Mouse (Mus musculus) forelimb bud, embryonic 11.5 days (tissue): ENCODE results near the gene Def8.
"Not testable (repeated sequence)": the region's sequence is repeated elsewhere in the genome, so short reads cannot be mapped to it uniquely, and the experiment has no call there.

ENCODE experiments used
- DNase-seq: peaks from one replicate; pipeline ENCODE4 v3.0.0-alpha.2; 2012; ENCODE audit warnings: low read depth, low spot score

Def8 gene

DNA sequence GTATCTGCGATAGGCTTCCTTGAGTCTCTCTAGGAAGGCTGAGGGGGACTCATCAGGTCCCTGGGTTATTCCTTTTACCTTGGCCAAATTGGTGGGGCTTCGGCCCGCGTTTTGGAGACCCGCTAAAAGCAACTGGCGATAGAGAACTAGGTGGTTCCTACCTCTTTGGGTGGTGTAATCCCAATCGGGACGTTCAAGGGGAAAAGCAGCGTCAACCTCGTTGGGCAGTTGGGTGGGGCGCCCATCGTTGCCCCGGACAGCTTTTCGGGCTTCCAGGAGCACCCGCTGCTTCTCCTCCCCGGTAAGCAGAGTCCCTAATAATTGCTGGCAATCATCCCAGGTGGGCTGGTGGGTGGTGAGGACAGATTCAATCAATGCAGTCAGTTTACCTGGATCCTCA, 9.1 kb downstream of the Def8 start:
- DNase-seq, result no peak

DNA sequence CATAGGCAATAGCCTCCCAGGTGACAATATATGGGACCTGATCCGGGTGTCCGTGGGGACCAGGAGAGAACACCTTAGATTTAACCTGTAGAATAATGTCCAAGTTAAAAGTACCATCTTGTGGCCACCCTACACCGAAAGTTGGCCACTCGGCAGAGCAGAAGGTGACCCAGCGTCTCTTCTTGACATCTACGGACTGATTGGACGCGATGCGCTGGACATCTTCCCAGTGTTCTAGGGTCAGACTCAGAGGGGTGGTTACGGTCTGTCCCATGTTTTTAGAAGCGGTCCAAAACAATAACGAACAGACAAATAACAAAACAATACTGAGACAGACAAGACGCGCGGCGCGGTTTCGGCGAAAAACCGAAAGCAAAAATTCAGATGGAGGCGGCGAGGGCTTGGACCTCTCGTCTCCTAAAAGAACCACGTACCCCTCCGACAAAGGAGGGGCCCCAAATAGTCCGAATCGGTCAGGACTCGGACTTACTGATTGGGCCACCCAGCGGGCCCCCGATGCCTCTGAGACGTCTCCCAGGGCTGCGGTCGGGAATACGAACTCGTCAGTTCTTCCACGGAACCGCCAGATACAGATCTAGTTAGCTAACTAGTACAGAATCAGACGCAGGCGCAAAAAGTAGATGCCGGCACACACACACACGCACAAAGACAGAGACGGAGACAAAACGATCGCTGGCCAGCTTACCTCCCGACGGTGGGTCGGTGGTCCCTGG, 10.1 kb downstream of the Def8 start:
- DNase-seq, result not testable (repeated sequence)

DNA sequence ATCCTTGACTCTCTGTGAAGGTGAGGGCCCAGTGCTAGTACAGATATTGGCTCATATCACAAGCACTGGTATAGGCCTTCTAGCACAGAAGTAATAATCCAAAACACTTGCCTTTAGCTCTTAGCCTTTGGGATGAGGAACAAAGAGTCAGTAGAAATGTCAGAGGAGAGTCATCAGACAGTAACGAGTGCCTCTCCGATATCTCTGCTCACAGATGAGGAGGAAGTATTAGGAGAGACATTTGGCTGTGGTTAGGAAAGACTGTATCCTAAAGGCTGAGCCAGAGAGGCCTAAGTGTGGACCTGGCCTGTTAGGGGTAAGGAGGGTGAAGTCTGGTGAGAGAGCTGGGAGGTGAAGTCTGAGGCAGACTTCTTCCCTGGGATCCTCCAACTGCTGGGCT, 18.5 kb downstream of the Def8 start:
- DNase-seq, result no peak

DNA sequence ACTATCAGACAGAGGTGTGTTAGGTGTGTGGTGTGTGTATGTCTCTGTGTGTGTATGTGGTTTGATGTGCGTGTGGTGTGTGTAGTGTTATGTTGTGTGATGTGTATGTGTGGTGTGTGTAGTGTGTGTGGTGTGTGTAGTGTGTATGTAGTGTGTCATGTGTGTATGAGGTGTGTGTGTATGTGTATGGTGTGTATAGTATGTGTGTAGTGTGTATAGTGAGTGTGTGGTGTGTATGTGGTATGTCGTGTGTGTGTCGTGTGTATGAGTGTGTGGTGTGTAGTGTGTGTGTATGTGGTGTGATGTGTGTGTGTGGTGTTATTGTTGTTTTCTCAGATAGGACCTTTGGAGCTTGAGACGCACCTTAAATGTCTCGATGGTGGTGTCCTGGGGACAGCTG, 19.0 kb downstream of the Def8 start:
- DNase-seq, result no peak

DNA sequence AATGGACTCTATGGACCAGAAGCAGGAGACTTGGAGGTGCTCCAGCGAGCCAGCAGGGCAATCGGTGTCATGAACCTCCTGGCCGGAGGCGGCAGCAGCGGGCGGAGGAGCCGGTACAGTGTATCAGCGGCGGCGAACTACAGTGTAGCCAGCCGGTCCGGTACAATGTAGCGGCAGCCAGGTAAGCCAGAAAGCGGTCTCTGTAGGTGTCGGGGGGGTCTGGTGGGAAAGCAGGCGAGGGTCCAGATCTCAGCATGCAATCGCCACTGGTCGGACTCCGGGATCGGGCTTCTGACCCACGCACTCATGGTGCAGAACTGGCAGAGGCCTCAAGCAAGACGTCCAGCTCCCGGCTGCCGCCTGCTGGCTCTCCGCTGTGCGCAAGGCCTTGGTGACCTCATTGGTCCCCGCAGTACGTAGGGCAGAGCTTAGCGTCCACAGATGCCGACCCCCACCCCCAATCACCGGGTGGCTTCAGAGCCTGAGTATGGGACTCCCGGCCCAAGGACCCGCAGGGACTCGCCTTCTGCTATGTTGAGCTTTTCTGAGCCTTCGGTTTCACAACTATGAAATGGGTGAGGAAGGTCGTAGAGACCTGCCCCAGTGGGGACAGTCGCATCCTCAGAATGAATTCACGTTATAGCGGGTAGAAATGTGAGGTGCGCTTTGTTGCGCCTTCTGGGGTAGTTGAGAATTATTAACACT, 19.7 kb downstream of the Def8 start:
- peak; percentile 91 for DNase-seq

DNA sequence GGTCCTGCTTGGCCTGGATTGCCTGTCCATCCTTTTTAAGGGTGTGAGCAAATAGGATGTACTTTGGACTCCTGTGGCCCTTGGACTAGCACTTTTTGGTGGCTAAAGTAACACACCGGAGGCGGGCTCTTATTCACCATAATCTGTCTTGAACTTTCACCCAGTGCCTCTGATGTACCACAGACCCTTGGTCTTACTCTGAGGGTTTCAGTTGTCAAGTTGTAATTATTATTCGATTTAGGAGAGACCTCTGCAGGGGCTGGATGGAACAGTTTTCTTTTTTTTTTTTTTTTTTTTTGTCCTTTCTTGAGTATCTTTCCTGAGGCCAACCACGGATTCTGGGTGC, 20.2 kb downstream of the Def8 start:
- peak; percentile 8 for DNase-seq

DNA sequence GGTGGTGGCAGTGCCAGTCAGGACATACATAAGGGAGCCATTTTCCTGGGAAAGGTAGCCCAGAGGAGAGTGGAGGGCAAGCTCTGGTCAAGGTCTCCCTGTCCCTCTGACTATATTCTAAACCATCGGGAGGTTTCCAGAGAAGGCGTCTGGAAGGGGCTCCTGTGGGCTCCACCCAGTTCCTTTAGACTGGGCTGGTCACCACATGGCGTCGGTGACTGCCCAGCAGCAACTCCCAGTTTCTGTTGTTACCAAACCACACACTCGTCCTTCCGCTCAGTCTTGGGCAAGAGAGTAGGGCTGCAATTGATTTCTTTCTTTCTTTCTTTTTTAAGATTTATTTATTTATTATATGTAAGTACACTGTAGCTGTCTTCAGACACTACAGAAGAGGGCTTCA, 20.8 kb downstream of the Def8 start:
- no peak for DNase-seq

DNA sequence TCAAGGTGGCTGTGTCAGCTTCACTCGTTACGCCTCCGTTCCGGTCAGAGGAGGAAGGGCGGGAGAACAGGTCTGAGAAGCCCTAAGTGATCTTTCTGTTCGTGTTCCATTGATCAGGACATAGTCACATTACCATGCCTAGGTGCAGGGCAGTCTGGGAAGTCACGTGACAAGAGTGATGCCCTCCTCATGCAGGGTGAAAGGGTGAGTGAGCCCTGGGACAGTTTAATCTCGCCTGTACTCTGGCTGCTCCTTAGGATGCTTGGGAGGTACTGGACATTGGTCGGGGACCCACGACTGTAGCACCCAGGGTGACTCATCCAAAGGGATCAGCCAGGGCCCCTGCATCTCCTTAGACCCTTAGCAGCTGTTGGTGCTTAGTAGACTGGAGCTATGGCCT, 22.7 kb downstream of the Def8 start:
- no peak for DNase-seq

DNA sequence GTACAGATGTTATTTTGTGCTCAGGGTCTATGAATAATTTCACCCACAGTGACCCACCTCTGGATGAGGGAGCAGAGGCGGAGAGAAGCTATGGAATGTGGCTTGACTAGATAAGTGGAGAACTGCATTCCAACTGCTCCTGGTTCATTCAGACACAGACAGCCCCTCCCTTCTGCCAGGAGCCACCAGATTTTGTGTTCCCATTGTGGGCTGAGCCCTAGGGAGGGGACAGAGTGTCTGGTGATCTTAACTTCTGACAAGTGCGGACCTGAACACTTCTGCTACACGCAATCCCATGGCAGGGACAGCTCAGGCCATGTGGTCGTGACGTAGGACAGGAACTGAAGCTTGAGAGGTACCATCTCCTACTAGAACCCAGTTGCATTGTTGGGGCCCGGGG, 23.5 kb downstream of the Def8 start:
- DNase-seq, result no peak

DNA sequence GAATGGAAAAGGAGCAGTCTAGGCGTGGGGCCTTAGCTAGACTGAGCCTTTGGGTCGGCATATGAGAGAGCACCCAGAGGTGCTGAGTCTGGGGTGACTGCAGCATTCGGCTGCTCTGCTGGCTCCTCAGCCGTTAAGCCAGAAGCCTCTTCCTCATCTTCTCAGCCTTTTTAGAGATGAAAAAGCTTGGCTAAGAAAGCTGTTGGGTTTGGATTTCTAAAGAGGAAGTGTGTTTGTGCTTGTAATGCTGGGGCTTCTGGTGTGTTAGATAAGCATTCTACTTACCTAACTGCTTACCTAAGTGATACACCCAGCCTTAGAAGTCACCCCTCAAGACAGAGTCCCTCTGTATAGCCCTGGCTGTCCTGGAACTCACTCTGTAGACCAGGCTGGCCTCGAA, 27.5 kb downstream of the Def8 start:
- DNase-seq, result no peak

DNA sequence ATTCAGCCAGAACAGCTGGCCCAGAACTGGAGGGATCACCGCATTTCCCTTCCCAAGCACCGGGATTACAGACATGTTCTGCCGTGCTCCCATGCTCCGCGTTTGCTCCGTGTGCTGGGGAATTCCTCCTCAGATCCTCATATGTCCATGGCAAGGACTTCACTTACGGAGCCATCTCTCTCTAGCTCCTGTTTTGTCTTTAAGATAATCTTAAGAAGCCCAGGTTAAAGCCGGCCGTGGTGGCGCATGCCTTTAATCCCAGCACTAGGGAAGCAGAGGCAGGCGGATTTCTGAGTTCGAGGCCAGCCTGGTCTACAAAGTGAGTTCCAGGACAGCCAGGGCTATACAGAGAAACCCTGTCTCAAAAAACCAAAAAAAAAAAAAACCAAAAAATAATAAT, 28.4 kb downstream of the Def8 start:
- not testable (repeated sequence) for DNase-seq

DNA sequence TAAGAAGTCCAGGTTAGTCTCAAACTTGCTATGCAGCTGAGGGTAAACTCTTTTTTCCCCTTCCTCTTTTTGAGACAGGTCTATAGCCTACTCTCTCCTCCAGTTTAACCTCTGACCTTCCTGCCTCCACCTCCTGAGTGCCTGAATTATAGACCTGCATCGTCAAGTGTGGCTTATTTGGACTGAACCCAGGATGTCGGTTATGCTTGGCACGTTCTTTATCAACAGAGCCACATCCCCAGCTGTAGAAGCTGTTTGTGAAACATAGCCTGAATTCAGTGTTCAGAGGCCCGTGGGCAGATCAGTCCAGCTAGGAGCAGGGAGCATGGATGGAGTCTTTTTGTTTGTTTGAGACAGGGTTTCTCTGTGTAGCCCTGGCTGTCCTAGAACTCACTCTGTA, 28.8 kb downstream of the Def8 start:
- no peak for DNase-seq

DNA sequence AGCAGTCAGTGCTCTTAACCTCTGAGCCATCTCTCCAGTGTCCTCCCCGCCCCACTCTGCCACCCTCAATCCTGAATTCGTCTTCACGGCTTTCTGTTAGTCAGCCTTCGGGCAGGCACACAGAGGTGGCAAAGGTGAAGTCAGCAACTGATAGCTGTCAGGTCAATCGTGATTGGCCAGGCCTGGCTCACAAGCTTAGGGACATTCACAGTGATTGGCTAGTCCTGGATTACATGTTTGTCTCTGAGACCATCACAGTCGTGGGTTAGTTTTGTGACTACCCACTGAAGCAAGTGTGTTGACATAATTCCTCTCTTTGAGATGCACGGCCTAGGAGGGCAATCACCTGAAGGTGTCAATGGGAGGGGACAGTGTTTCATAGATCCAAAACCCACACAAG, 30.0 kb downstream of the Def8 start:
- no peak for DNase-seq

DNA sequence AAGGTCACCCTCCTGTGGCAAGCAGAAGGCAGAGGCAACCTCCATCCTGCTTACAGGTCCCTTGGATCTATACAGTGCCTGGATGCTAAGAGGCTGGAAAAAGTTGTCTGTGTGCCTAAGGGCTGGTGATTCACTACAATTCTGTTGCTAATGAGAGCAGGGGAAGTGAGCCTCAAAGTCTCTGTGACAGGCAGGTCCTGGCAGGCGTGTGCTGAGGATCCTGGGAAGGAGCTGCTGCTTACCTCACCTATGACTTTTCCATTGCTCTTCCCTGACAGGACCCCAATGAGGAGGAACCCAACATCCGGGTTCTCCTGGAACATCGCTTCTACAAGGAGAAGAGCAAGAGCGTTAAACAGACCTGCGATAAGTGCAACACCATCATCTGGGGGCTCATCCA, 30.6 kb downstream of the Def8 start:
- no peak for DNase-seq

DNA sequence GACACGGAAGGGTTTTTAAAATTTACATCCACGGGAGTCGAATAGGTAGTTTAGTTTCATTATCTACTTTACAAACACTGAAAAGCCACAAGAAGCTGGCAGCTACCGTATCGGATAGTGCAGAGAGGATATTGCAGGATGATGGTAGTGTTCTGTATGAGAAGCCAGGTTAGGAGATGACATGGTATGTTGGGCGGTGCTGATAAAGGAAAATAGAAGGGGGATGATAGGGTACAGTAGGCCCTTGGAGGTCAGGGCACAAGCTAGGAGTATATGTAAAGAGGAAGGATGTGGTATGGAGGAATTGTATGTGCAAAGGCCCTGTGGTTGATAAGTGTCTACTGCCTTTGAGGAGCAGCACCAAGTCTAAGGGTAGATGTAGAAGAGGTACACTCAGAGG, 31.2 kb downstream of the Def8 start:
- no peak for DNase-seq

DNA sequence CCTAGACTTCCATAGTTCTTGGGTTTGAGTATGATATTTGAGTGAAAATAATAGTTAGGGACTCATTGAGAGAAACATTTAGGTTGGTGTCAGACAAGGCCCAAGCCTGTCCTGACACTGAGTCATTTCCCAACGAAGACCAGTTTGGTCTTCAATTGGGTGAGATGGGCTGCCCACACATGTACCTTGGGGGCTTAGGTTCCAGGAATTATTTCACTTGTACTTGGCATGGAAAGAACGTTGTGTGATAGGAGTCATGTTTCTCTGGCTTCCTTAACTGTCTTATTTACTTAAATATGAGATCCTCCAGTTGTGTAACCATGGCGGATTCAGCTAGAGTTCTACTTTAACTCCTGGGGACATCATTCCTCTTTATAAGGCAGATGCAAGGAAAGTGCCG, 40.3 kb downstream of the Def8 start:
- DNase-seq, result no peak

DNA sequence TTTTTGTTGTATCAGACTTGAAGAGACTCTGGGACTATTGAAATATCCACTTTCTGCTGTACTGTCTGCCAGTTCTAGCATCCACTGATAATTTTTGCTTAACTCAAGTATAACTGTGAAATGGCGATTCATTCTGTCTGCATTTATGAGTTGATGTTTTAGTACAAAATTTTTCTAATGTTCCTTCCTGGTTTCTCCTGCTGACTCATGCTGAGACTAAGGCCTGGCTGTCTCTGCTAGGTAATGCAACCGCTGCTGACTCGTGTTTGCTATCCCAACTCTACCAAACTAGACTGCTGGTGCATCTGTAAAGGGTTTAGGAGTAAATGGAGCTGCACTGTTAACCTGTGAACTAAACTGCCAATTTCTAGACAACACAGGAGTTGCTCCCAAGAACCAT, 44.1 kb downstream of the Def8 start:
- DNase-seq, result no peak

DNA sequence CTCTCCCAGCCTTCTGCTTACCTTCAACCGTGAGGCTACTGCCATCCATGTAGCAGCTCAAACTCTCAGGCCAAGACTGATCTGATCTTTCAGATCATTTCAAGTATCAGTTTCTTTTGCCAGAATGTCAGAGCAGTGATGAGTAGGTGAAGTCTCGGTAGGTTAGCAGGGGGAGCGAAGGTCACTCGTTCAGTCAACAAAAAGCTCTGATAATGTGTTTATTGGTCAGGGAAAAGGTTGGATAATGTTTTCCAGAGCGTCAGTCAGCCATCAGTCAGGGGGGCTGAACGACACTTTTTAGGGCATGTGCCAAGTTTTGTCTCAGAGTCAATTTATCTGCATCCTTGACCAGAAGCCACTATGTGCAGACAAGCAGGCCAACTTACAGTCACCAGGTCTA, 49.7 kb downstream of the Def8 start:
- not testable (repeated sequence) for DNase-seq

DNA sequence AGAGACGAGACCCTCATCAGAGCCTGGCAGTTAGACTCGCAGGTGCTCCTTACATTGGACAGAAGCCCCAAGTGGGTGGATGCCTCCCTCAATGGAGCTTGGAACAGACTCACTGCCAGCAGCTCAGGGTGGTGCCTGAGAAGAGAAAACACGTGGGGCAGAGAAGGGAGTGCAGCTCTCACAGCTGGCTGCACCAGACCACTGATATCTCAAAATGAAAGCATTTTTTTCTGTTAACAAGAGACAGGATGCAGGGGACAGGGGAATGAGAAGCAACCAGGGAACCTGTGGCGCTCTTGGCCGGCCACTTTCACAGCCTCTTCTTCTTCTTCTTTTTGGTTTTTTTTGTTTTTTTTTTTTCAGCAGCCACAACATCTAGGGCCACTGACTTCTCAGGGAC, 51.2 kb downstream of the Def8 start:
- DNase-seq, result not testable (repeated sequence)

DNA sequence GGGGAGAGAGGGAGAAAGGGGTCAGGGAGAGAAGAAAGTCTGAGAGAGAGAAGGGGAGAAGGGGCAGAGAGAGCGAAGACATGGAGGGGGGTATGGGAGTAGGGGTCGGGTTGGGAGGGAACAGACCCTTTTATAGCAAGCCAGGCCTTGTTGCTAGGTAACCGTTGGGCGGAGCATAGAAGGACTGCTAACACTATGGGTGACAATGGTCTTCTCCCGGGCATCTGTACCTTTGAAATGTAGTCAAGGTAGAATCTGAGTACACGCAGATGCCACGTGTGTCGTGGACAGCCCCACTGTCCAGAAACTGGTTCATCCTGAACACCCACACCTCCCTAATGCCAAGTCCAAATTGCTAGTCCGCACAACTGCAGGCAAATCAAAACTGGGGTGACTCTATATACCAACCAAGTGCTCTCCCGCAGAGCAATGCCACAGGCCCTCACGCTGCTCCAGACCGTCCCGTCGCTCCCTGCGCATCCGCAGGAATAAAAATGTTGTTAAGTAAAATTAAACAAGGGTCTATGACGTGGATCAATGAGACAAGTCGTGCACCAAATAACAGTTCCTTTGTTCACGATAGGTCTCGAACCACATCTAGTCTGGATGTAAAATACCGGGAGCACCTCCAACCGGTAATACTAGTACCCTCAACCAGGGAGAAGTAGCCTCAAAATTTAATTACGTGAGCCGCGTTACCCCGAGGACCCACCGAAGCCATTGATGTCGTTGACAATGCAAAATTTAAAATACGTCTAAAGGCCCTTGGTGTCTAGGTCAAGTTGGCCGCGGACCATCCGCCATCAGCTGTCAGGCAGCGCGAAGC, 53.8 kb downstream of the Def8 start:
- DNase-seq, result peak; percentile 7

DNA sequence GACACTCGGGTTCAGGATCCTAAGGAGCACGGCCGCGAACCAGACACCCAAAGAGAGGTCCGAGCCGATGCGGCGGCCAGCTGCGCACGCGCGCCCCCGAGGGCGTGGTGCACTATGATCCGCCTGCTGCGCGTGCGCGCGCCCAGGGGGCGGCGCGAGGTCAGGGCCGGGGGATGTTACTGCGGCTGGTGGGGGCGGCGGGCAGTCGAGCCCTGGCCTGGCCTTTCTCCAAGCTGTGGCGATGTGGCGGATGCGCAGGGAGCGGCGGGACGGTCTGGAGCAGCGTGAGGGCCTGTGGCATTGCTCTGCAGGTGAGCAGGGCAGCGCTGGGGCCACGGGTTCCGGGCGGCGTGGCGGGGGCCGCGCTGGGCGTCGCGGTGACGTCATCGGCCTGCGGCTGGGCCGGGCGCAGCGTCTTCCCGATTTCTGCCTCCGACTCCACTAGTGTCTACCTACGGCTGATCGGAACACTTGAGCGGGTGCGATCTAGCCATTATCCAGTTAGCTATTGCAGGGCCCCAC, 54.5 kb downstream of the Def8 start, which contains the start of gene Afg3l1:
Gene Afg3l1 (plus strand): TSS at position 167 of the 522 bp plus-strand sequence.
- DNase-seq, result peak; percentile 93

DNA sequence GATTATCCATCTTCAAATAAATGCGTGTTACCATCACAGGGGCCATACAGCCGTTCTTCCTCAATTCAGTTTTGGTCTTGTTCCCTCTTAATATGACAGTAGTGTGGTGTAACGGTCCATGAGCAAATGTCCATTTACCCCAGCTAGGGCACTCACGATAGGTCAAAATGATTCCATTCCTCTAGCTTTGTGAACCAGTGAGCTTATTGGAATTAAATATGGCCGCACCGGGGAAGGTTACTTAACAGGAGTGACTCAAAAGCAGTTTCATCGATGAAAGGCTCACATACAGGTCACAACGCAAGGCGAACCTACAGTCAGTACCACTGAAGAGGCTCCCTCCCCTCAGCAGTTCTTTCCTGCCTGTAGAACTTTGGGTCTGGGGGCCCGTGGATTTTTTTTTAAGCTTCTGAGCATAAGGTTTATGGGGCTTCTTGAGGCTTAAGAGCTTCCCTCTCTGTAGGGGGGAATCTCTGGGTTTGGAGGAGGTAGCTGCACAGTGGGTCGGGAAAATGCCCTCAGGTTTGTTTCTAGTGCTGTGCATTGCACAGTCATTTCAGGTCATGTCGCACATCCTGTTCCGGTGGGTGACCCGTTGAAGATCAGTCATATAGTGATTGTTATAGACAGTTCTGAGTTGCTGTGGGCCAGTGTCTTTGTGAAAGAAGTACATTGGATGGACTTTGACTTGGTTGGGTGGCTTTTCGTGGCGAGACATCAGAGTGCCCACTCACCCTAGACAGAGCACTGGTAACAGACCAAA, 55.3 kb downstream of the Def8 start:
- DNase-seq, result no peak
